Mouse (Mus musculus) right cerebral cortex, postnatal 36 days (tissue): ENCODE results near the gene Scgb1b20.
"Not testable (repeated sequence)": the region's sequence is repeated elsewhere in the genome, so short reads cannot be mapped to it uniquely, and the experiment has no call there.

Source experiments
- DNase-seq, 2 experiments: peaks; one replicate each; pipeline ENCODE4 v3.0.0; 2022; ENCODE audit warnings: low spot score in 2 of 2, mixed read lengths in 1 of 2

Scgb1b20 gene

GRCm38 (mm10) chr7:33372934-33373333, at the start of gene Scgb1b20:
Gene Scgb1b20, plus strand, starts transcription at chr7:33373234.
- DNase-seq, result not testable (repeated sequence)

- not testable (repeated sequence) for DNase-seq
These were observed 6.8 kb upstream of the Scgb1b20 start, which contains the start of gene Scgb2b20 for GRCm38 (mm10) chr7:33366222-33366621. Gene Scgb2b20, minus strand, starts transcription at chr7:33366322.

- DNase-seq, result not testable (repeated sequence)
These were observed 26.7 kb downstream of the Scgb1b20 start for GRCm38 (mm10) chr7:33399749-33400148.

GRCm38 (mm10) chr7:33401650-33402049, 28.6 kb downstream of the Scgb1b20 start:
- DNase-seq, result no peak

GRCm38 (mm10) chr7:33409681-33410080, 36.6 kb downstream of the Scgb1b20 start:
- DNase-seq, result not testable (repeated sequence)
